Mouse (Mus musculus): ENCODE data around the gene Wnk2. TPM values are rescaled to one million over a fixed set of nuclear protein-coding genes. Genes with fewer than 3 reads are reported as not detected.
A peak's percentile ranks its signal among the peaks of the same experiment; 100 is the strongest.
"Not testable (repeated sequence)": the region's sequence is repeated elsewhere in the genome, so short reads cannot be mapped to it uniquely, and the experiment has no call there.

Wnk2 gene
- total and polyA plus RNA-seq, 3 experiments = 30.9 to 79.4 (median 66.7) TPM

DNA sequence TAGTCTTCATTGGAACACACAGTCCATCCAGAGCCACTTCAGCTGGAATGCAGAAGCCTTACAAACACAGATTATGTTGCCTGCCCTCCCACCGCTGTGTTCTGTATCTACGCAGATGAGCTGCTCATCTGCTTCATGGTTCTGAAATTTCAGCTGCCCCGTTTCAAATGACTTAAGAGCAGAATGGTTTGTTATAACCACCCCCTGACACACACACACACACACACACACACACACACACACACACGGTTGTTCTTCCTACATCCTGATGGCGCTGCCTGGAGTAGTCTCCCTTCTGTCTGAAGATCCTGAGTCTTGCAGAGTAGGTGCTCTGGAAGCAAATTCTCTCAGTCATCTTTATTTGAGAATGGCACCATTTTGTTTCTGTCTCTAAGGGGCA lies 83.6 kb downstream of the Wnk2 start:
- no peaks in the 10 kb centered on the region for H3K27me3 ChIP-seq (ENCODE audit: control insufficient read depth, insufficient read depth, low read length)
- H3K4me3 ChIP-seq = no peak overlapping the region
- H3K79me2 ChIP-seq (replicated peaks; ENCODE audit: control insufficient read depth, insufficient read depth, low read length) = no peaks in the 10 kb centered on the region
- H3K4me1 ChIP-seq (ENCODE audit: control insufficient read depth, insufficient read depth, low read length) = no peaks in the 10 kb centered on the region
- WGBS = 73% methylated on average over 5 of the region's 5 CpGs
- DNase-seq = no peak
- H3K9ac ChIP-seq (ENCODE audit: low read depth, low read length) = no peak overlapping the region
- H3K36me3 ChIP-seq (ENCODE audit: control insufficient read depth, insufficient read depth, low read length) = no peaks in the 10 kb centered on the region
- intact Hi-C loops (cut with DNase I) = no loop called here
- no peak overlapping the region for H3K27ac ChIP-seq
- no peak for TF ChIP-seq POLR2A (IDR thresholded peaks at IDR 0.05; ENCODE audit: insufficient read depth, low read depth, low read length)
- no peak for TF ChIP-seq EP300 (IDR thresholded peaks at IDR 0.05; ENCODE audit: insufficient read depth, low read depth, low read length)
- TF ChIP-seq CTCF (IDR thresholded peaks at IDR 0.05) = no peak

DNA sequence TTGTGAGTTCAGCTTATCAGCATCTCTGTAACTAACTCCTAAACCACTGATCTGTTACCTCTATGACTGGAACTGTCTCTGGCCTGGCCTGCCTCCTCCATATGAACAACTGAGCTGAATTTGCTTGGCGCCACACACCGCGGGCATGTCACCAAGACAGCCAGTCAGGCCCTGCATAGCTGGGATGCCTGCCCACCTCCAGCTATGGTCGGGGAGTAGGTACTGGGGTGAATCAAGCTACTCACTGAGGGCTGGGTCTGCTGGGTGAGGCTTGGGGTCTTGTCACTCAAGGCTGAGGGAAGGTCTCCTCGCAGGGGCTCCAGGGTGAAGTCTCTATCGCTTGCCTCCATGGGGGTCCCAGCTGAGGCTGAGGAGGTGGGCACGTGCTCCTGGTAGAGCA lies 87.4 kb downstream of the Wnk2 start:
- no peaks in the 10 kb centered on the region for H3K27me3 ChIP-seq (ENCODE audit: control insufficient read depth, insufficient read depth, low read length)
- intact Hi-C loops (cut with DNase I) = no loop called here
- no peak overlapping the region for H3K4me3 ChIP-seq
- H3K9ac ChIP-seq (ENCODE audit: low read depth, low read length) = no peak overlapping the region
- H3K36me3 ChIP-seq (ENCODE audit: control insufficient read depth, insufficient read depth, low read length) = no peaks in the 10 kb centered on the region
- no peaks in the 10 kb centered on the region for H3K4me1 ChIP-seq (ENCODE audit: control insufficient read depth, insufficient read depth, low read length)
- no peaks in the 10 kb centered on the region for H3K79me2 ChIP-seq (replicated peaks; ENCODE audit: control insufficient read depth, insufficient read depth, low read length)
- DNase-seq = no peak
- no peak for TF ChIP-seq POLR2A (IDR thresholded peaks at IDR 0.05; ENCODE audit: insufficient read depth, low read depth, low read length)
- TF ChIP-seq CTCF (IDR thresholded peaks at IDR 0.05) = no peak
- no peak for TF ChIP-seq EP300 (IDR thresholded peaks at IDR 0.05; ENCODE audit: insufficient read depth, low read depth, low read length)
- 75% methylated on average over 7 of the region's 7 CpGs for WGBS
- H3K27ac ChIP-seq = no peak overlapping the region

- Histone ChIP-seq H3K27ac (no peak overlapping the region), H3K79me2 (replicated peaks; ENCODE audit: control insufficient read depth, insufficient read depth, low read length) (no peaks in the 10 kb centered on the region), H3K4me3 (no peak overlapping the region), H3K36me3 (ENCODE audit: control insufficient read depth, insufficient read depth, low read length) (no peaks in the 10 kb centered on the region), H3K9ac (ENCODE audit: low read depth, low read length) (no peak overlapping the region), H3K4me1 (ENCODE audit: control insufficient read depth, insufficient read depth, low read length) (no peaks in the 10 kb centered on the region), H3K27me3 (ENCODE audit: control insufficient read depth, insufficient read depth, low read length) (no peaks in the 10 kb centered on the region)
- intact Hi-C loops (cut with DNase I) = loop anchor here (2.0 to 5.0 kb wide), 2 partner anchors 94 to 114 kb away; no protein-coding TSS in a partner anchor
- peak; percentile 34 to 45 for DNase-seq
- TF ChIP-seq POLR2A (IDR thresholded peaks at IDR 0.05; ENCODE audit: insufficient read depth, low read depth, low read length) (no peak), CTCF (IDR thresholded peaks at IDR 0.05) (peak; percentile 81), EP300 (IDR thresholded peaks at IDR 0.05; ENCODE audit: insufficient read depth, low read depth, low read length) (0 out of 2 replicates have a peak, but pooled peaks have one; percentile 30)
- 84% methylated on average over 4 of the region's 4 CpGs for WGBS
These were observed 89.3 kb downstream of the Wnk2 start for GRCm38 (mm10) chr13:49058528-49058927.

DNA sequence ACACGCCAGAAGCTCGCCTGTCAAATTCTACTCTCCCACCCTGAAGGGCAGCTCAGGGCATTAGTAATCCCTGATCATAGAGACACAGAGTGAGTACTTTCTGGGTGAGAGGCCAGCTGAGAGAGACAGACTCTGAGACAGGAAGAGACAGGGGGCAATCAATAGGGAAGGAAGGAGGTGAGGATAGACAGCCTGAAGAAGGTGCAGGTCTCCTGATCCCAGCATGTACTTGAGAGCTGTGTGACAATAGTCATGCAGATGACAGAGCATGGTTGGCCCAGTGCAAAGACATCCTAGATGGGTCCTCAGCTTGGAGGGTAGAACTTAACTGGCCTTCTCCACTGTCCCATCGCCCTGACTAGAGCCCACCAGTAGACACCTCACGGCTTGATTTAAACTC lies 91.5 kb downstream of the Wnk2 start:
- no peak overlapping the region for H3K9ac ChIP-seq (ENCODE audit: low read depth, low read length)
- H3K27me3 ChIP-seq (ENCODE audit: control insufficient read depth, insufficient read depth, low read length) = no peaks in the 10 kb centered on the region
- no peak for DNase-seq
- no peaks in the 10 kb centered on the region for H3K36me3 ChIP-seq (ENCODE audit: control insufficient read depth, insufficient read depth, low read length)
- no peak overlapping the region for H3K27ac ChIP-seq
- TF ChIP-seq CTCF (IDR thresholded peaks at IDR 0.05) (no peak), EP300 (IDR thresholded peaks at IDR 0.05; ENCODE audit: insufficient read depth, low read depth, low read length) (no peak), POLR2A (IDR thresholded peaks at IDR 0.05; ENCODE audit: insufficient read depth, low read depth, low read length) (no peak)
- H3K79me2 ChIP-seq (replicated peaks; ENCODE audit: control insufficient read depth, insufficient read depth, low read length) = no peaks in the 10 kb centered on the region
- WGBS = 87% methylated on average over 4 of the region's 4 CpGs
- H3K4me3 ChIP-seq = no peak overlapping the region
- no peaks in the 10 kb centered on the region for H3K4me1 ChIP-seq (ENCODE audit: control insufficient read depth, insufficient read depth, low read length)
- intact Hi-C loops (cut with DNase I) = loop anchor here (5.0 kb wide), 1 partner anchor 96 kb away; no protein-coding TSS in a partner anchor

- intact Hi-C loops (cut with DNase I) = loop anchor here (5.0 kb wide), 1 partner anchor 98 kb away; no protein-coding TSS in a partner anchor
- not testable (repeated sequence) for H3K4me1 ChIP-seq (ENCODE audit: control insufficient read depth, insufficient read depth, low read length); H3K79me2 ChIP-seq (replicated peaks; ENCODE audit: control insufficient read depth, insufficient read depth, low read length); H3K27ac ChIP-seq; DNase-seq; H3K27me3 ChIP-seq (ENCODE audit: control insufficient read depth, insufficient read depth, low read length); H3K9ac ChIP-seq (ENCODE audit: low read depth, low read length); H3K4me3 ChIP-seq; H3K36me3 ChIP-seq (ENCODE audit: control insufficient read depth, insufficient read depth, low read length)
These were observed 93.1 kb downstream of the Wnk2 start for GRCm38 (mm10) chr13:49054753-49055152.

- Histone ChIP-seq H3K79me2 (replicated peaks; ENCODE audit: control insufficient read depth, insufficient read depth, low read length) (no peaks in the 10 kb centered on the region), H3K4me3 (no peak overlapping the region), H3K9ac (ENCODE audit: low read depth, low read length) (no peak overlapping the region), H3K27ac (no peak overlapping the region), H3K36me3 (ENCODE audit: control insufficient read depth, insufficient read depth, low read length) (no peaks in the 10 kb centered on the region), H3K4me1 (ENCODE audit: control insufficient read depth, insufficient read depth, low read length) (no peaks in the 10 kb centered on the region), H3K27me3 (ENCODE audit: control insufficient read depth, insufficient read depth, low read length) (no peaks in the 10 kb centered on the region)
- no peak for DNase-seq
- TF ChIP-seq EP300 (IDR thresholded peaks at IDR 0.05; ENCODE audit: insufficient read depth, low read depth, low read length) (no peak), POLR2A (IDR thresholded peaks at IDR 0.05; ENCODE audit: insufficient read depth, low read depth, low read length) (no peak), CTCF (IDR thresholded peaks at IDR 0.05) (no peak)
- WGBS = 60% methylated on average over 2 of the region's 2 CpGs
- intact Hi-C loops (cut with DNase I) = no loop called here
These were observed 94.5 kb downstream of the Wnk2 start for GRCm38 (mm10) chr13:49053333-49053732.
